Mouse (Mus musculus): ENCODE data around the gene Ttc39b. TPM values are rescaled to one million over a fixed set of nuclear protein-coding genes. Genes with fewer than 3 reads are reported as not detected.

The Ttc39b gene
- polyA plus RNA-seq, 1 experiment = 6.2 TPM

DNA sequence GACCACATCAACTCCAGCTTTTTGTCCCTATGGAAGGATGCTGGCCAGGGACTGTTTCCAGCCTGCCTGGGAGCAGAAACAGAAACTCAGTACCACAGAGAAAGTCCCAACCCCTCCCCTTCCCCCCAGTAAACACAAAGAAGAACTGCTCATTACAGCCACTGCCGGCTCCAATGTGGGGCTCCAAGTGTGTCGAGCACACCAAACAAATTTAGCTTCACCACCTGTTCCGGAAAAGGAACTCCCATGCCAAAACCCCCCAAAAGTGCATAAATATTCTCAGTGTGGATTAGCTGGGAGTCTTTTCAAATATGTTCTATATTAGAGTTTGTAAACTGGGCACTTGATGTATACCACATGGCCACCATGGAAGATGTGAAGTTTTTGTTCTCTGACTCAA, 151.8 kb downstream of the Ttc39b start:
- DNase-seq (ENCODE audit: low read depth) = peak; percentile 76
- no peak for TF ChIP-seq POLR2A (IDR thresholded peaks at IDR 0.05; ENCODE audit: borderline replicate concordance, extremely low read depth, insufficient read depth, insufficient read length, poor library complexity, severe bottlenecking)
- TF ChIP-seq CTCF (IDR thresholded peaks at IDR 0.05; ENCODE audit: borderline replicate concordance, extremely low read depth, insufficient read depth, insufficient read length) = no peak

DNA sequence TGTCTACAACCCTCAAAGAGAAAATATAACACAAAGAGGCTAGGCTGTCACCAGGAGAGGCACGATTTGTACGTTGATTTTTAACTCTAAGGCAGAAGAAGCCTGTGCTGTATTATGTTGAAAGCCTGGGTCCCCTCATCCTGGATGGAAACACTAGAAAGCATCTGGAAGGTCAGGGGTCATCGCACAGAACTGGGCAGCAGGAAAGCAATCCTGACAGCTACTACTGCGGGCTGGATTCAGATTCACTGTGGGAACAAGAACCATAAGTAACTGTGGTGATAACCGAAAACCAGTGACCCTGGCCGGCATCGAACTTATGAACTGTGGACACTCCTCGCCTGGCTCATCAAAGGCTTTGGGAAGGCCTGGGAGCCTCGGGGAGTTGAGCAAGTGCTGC, 153.3 kb downstream of the Ttc39b start:
- TF ChIP-seq POLR2A (IDR thresholded peaks at IDR 0.05; ENCODE audit: borderline replicate concordance, extremely low read depth, insufficient read depth, insufficient read length, poor library complexity, severe bottlenecking) (no peak), CTCF (IDR thresholded peaks at IDR 0.05; ENCODE audit: borderline replicate concordance, extremely low read depth, insufficient read depth, insufficient read length) (no peak)
- DNase-seq (ENCODE audit: low read depth) = no peak

Other genes with a start within 250 kb of the Ttc39b start
- 58.4 and 77.0 TPM in 2 replicates for gene Snapc3, start 93.5 kb upstream of the Ttc39b start, polyA plus RNA-seq (2012; rRNA removed)
- gene Psip1, start 162.2 kb upstream of the Ttc39b start, polyA plus RNA-seq (2012; rRNA removed) = 298 and 304 TPM in 2 replicates
- gene Ccdc171, start 201.3 kb upstream of the Ttc39b start, polyA plus RNA-seq (2012; rRNA removed) = 4.9 and 5.4 TPM in 2 replicates